Mouse (Mus musculus): Measurements from ENCODE around the gene Eif4ebp2.
A peak's percentile ranks its signal among the peaks of the same experiment; 100 is the strongest.

Eif4ebp2 gene

GRCm38 (mm10) chr10:61418131-61418900, 34.1 kb downstream of the Eif4ebp2 start:
- DNase-seq (ENCODE audit: low spot score), result peak; percentile 53

GRCm38 (mm10) chr10:61417672-61418071, 34.8 kb downstream of the Eif4ebp2 start, which contains the start of gene Nodal:
Gene Nodal, plus strand, starts transcription at chr10:61417972.
- DNase-seq (ENCODE audit: low spot score), result no peak

DNA sequence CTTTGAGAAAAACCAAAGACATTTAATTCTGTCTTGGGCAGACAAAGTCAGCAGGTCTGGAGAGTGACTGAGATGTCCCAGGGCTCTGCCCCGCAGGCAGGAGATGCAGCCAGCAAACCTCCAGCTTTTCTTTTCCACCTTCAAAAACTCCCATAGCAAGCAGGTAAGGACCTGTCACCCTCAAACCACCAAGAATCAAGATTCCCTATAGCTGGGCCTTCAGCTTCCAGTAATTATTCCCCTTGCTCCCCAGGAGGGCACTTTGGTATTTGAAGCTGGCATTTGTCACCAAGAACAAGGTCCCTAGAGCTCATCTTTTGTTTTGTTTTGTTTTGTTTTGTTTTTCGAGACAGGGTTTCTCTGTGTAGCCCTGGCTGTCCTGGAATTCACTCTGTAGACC, 35.4 kb downstream of the Eif4ebp2 start:
- DNase-seq (ENCODE audit: low spot score), result no peak

DNA sequence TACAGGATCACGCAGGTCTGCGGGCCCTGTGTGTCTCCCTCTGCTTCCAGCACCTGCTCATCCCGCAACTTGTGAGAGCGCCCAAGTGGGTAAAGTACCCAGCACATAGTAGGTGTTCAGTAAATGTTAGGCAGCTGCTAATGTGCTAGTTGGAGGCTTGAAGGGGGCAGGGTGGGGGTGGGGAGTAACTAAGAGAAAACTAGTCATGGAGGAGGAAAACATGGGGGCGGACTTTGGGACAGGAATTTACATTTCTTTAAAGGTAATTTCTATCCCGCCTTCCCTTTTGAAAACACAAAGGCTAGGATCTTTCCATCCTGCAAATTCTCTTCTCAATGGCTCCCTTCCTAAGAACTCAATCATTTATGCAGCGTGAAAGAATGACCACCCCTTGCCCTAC, 35.9 kb downstream of the Eif4ebp2 start:
- DNase-seq (ENCODE audit: low spot score), result no peak

- DNase-seq (ENCODE audit: low spot score), result no peak
Observed at GRCm38 (mm10) chr10:61415890-61416289, 36.6 kb downstream of the Eif4ebp2 start.

- no peak for DNase-seq (ENCODE audit: low spot score)
Observed at GRCm38 (mm10) chr10:61415240-61415639, 37.2 kb downstream of the Eif4ebp2 start.

GRCm38 (mm10) chr10:61412910-61413625, 39.4 kb downstream of the Eif4ebp2 start:
- no peak for DNase-seq (ENCODE audit: low spot score)

DNA sequence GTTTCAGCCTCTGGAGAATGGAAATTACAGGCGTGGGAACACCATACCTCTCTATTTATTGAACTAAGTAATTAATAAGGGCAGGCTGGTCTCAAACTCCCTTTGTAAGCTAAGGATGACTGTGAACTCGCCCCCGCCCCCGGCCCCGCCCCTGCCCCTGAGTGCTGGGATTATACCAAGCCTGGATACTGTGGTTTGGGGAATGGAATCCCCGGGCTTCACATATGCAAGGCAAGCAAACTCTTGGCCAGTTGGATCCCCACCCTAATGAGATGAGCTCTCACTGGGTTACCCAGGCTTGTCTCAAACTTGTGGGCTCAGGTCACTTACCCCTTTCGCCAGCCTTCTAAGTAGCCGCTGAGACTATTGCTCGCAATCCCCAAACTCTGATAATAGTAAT, 42.3 kb downstream of the Eif4ebp2 start:
- no peak for DNase-seq (ENCODE audit: low spot score)

DNA sequence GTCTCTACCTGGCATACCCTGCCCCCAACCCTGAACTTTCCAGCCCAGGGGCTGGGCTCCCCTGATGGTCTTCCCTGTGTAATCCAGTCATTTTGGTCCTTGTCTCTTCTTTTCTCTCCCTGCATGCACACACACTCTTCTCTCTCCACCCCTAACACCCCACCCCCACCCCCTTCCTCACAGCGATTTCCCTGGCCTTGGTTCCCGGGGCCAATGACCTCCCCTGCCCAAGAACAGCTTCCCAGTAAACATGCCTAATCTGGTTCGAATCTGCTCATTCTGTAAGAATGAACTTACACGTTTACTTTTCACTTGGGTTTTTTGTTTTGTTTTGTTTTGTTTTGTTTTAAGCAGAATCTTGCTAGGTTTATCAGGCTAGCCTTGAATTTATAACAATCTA, 42.7 kb downstream of the Eif4ebp2 start:
- DNase-seq (ENCODE audit: low spot score), result no peak

GRCm38 (mm10) chr10:61405958-61406357, 46.5 kb downstream of the Eif4ebp2 start:
- no peak for DNase-seq (ENCODE audit: low spot score)

GRCm38 (mm10) chr10:61402911-61403310, 49.5 kb downstream of the Eif4ebp2 start:
- DNase-seq (ENCODE audit: low spot score), result no peak

- DNase-seq (ENCODE audit: low spot score), result no peak
Observed at GRCm38 (mm10) chr10:61402480-61402879, 50.0 kb downstream of the Eif4ebp2 start.

DNA sequence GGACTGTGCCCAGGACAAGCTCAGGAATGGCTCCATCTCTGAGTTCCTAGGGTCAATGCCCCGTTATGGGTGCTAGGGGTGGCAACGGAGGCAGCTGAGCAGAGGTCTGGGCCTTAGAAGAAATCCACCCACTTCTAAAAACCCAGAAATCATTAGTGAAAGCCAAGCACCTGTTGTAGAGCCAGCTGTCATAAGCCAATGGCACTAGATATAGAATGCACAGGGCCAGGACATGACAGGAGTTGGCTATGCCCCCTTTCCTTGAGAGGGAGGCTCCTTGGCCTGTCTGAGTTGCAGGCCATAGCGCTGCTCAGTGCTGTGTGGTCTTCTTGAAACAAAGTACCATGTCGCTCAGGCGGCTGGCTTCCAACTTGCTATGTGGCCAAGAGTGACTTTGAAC, 52.1 kb downstream of the Eif4ebp2 start:
- no peak for DNase-seq (ENCODE audit: low spot score)

GRCm38 (mm10) chr10:61399156-61399734, 53.2 kb downstream of the Eif4ebp2 start:
- peak; percentile 93 for DNase-seq (ENCODE audit: low spot score)

GRCm38 (mm10) chr10:61398125-61398524, 54.3 kb downstream of the Eif4ebp2 start:
- no peak for DNase-seq (ENCODE audit: low spot score)

DNA sequence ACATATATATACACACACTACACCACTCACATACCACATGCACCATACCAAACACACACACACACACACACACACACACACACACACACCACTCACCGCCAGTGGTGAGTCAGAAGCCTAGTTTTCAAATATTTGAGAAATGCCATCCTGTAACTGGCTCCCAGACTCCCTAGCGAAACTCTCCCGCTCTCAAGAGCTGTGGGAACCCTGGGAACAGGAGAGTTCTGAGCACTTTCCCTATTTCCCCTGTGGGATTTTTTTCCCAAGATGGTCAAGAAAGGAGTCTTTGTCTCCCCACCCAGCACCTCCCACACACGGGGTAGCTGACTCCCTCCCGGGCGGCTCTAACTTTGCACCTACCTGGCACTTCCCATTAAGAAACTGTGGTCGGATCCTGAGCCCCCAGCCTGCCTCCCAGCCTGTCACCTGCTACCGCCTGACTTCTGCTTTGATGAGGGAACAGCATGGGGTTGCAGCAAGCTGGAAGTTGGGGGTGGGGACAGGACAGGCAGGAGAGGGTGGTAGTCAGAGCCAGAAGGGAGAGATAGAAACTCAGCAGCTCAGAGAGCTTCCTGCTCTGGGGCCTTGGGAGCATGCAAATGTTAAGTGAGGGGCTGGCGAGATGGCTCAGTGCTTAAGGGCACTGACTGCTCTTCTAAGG, 57.9 kb downstream of the Eif4ebp2 start:
- DNase-seq (ENCODE audit: low spot score), result no peak

GRCm38 (mm10) chr10:61392584-61392983, 59.9 kb downstream of the Eif4ebp2 start:
- DNase-seq (ENCODE audit: low spot score), result no peak

DNA sequence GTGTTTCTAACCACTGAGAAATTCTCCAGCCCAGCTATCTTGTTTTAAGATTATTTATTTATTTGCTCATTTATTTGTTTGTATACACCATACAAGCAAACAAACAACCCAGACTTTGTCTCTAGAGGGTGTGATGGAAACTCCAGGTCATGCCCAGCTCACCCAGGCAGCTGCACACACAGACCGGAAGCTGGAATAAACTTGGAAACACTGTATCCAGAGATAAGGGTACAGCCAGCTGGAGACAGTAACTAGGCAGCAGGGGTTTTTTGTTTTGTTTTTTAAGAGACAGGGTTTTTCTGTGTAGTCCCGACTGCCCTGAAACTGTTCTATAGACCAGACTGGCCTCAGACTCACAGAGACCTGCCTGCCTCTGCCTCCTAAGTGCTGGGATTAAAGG, 62.3 kb downstream of the Eif4ebp2 start:
- no peak for DNase-seq (ENCODE audit: low spot score)

DNA sequence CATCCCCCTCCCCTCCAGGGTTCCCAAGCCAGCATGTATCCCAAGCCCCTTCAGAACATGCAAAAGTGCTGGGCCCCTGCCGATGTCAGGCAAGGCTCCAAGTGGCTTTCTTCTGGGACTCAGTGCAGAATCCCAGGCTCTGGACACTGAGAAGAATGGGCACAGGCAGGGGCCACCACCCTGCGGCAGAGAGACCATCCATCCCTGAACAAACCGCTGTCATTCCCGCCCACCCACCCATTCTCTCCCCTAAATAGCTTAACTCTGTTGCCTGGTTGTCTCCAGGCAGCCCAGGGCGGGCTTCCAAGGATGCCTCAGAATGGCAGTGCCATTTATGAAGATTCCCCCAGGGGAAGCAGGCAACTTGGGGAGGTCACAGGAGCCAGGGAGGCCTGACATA, 63.4 kb downstream of the Eif4ebp2 start:
- DNase-seq (ENCODE audit: low spot score), result no peak

DNA sequence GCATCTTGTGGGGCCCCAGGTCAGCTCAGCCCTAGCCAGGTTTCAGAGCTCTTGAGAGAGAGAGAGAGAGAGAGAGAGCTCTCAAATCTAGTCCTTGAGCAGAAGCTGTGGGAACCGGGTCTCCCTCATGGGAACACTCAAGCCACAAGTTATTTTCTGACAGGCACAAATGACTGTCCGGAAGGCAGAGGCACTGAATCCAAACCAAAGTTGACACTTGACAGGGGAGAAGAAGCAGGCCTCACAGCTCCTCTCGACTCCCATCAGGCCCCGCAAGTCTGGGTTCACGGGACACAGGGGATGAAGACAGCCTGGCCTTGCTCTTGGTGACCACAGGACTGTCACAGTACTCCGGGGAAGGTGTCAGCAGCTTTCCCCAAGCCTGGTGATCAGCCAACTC, 66.2 kb downstream of the Eif4ebp2 start:
- no peak for DNase-seq (ENCODE audit: low spot score)

DNA sequence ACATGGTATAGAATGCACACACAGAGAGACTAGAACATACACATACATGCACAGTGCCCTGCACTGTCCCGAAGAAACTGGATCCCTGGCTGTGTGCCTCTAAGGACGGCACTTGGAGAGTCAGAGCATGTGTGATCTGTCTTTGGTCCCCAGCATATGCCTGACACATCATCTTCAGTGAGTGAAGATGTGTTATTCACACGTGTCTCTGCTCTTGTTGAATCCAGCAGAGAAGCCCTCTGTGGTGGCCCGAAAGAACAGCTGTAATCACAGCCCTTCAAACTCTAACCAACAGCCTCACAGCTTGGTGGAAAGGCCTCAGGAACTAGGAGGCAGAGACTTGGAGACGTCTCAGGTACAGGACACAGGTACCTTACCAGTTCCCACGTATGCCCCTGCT, 67.3 kb downstream of the Eif4ebp2 start:
- DNase-seq (ENCODE audit: low spot score), result no peak

- DNase-seq (ENCODE audit: low spot score), result no peak
Observed at GRCm38 (mm10) chr10:61383715-61384047, 68.8 kb downstream of the Eif4ebp2 start.

Measured in retina, embryonic 14.5 days (tissue).